18 mouse cellular contexts compared by ENCODE assay signal in the genomic region with DNA sequence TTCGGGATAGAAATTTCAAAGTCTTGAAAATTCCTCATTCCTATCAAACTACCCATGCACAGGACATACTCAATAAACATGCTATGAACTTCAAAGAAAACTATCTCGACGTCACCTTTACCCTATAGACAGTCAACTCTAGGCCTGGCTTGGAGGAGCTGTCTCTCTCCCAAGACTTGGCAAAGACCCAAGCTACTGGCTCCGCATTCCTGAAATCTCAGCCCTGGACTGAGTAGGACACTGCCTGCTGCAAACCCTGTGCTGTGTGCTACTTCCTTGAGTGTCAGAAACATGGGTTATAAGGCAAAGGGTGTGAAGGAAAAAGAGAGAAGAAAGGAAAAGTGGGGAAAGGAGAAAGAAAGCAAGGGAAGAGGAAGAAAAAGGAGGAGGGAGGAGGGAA.
DNase-seq lines count a peak whose midpoint lies in the region; ATAC-seq lines count a peak whose summit lies in the region.
"Had no signal": no experiment of that assay in that cellular context is flagged by ENCODE, and none has a peak within 500 bp of the region (broad histone marks: within the 10 kb centered on the region; RNA-seq: fewer than 3 reads in every experiment).

No protein-coding gene starts in this region.

- H3K4me2 ChIP-seq in midbrain, embryonic 13.5 days (replicated peaks) = no peak overlapping the region
- no peak overlapping the region for H3K4me2 ChIP-seq in forebrain, embryonic 15.5 days (replicated peaks)
- H3K4me2 ChIP-seq: heart, embryonic 12.5 days; hindbrain, embryonic 12.5 days; liver, embryonic 13.5 days; neural tube, embryonic 13.5 days had no signal

- 0 out of 2 replicates have a peak overlapping the region, but pooled peaks have one; percentile 28 for H3K27ac ChIP-seq in midbrain, embryonic 10.5 days (replicated peaks)
- H3K27ac ChIP-seq in midbrain, embryonic 13.5 days = no peak overlapping the region
- no peak overlapping the region for H3K27ac ChIP-seq in forebrain, embryonic 15.5 days (replicated peaks)
- H3K27ac ChIP-seq: gastrocnemius, adult 2 months; hindbrain, embryonic 12.5 days; liver, embryonic 13.5 days; neural tube, embryonic 13.5 days had no signal

- WGBS in midbrain, embryonic 10.5 days = 87% methylated on average over 4 of the region's 4 CpGs
- 86% methylated on average over 4 of the region's 4 CpGs for WGBS in midbrain, embryonic 13.5 days
- 76% methylated on average over 4 of the region's 4 CpGs for WGBS in forebrain, embryonic 15.5 days

- no peaks in the 10 kb centered on the region for H3K27me3 ChIP-seq in midbrain, embryonic 10.5 days (ENCODE audit: low read depth, poor library complexity, severe bottlenecking)
- no peaks in the 10 kb centered on the region for H3K27me3 ChIP-seq in midbrain, embryonic 13.5 days
- H3K27me3 ChIP-seq in forebrain, embryonic 15.5 days = no peaks in the 10 kb centered on the region
- H3K27me3 ChIP-seq: CH12.LX; heart, embryonic 12.5 days; liver, embryonic 13.5 days; neural tube, embryonic 13.5 days had no signal

- peaks cover 46% of the 10 kb centered on the region for H3K4me1 ChIP-seq in midbrain, embryonic 10.5 days
- peaks cover 37% of the 10 kb centered on the region for H3K4me1 ChIP-seq in midbrain, embryonic 13.5 days (replicated peaks)
- peaks cover 31% of the 10 kb centered on the region for H3K4me1 ChIP-seq in forebrain, embryonic 15.5 days
- H3K4me1 ChIP-seq: liver, embryonic 13.5 days had no signal

- H3K9me3 ChIP-seq in midbrain, embryonic 10.5 days (replicated peaks) = no peaks in the 10 kb centered on the region
- no peaks in the 10 kb centered on the region for H3K9me3 ChIP-seq in midbrain, embryonic 13.5 days
- H3K9me3 ChIP-seq in forebrain, embryonic 15.5 days = no peaks in the 10 kb centered on the region
- H3K9me3 ChIP-seq: hindbrain, embryonic 12.5 days; liver, embryonic 13.5 days; neural tube, embryonic 13.5 days had no signal

- H3K36me3 ChIP-seq in midbrain, embryonic 10.5 days = no peaks in the 10 kb centered on the region
- H3K36me3 ChIP-seq in midbrain, embryonic 13.5 days = no peaks in the 10 kb centered on the region
- no peaks in the 10 kb centered on the region for H3K36me3 ChIP-seq in forebrain, embryonic 15.5 days
- H3K36me3 ChIP-seq: heart, embryonic 12.5 days; hindbrain, embryonic 12.5 days; liver, embryonic 13.5 days; neural tube, embryonic 13.5 days had no signal

- intact Hi-C loops in heart, postnatal 10 days (cut with DNase I) = no loop called here

- H3K9ac ChIP-seq in midbrain, embryonic 13.5 days (replicated peaks) = no peak overlapping the region
- H3K9ac ChIP-seq in forebrain, embryonic 15.5 days (replicated peaks) = no peak overlapping the region
- H3K9ac ChIP-seq: forebrain, postnatal 0 days; heart, embryonic 12.5 days; hindbrain, embryonic 12.5 days; liver, embryonic 13.5 days; neural tube, embryonic 13.5 days had no signal

- H3K4me3 ChIP-seq in midbrain, embryonic 10.5 days = no peak overlapping the region
- H3K4me3 ChIP-seq in midbrain, embryonic 13.5 days (replicated peaks) = no peak overlapping the region
- no peak overlapping the region for H3K4me3 ChIP-seq in forebrain, embryonic 15.5 days
- H3K4me3 ChIP-seq: gastrocnemius, adult 2 months; heart, embryonic 12.5 days; hindbrain, embryonic 12.5 days; liver, embryonic 13.5 days; neural tube, embryonic 13.5 days had no signal

- DNase-seq in adrenal gland, adult 2 months = peak; percentile 18
- no peak for DNase-seq in adrenal gland, postnatal 25 days
- DNase-seq in heart, postnatal 10 days = peak; percentile 18 to 24
- no peak for DNase-seq in heart, adult 9 months (ENCODE audit: low spot score in 2 of 2)
- DNase-seq in midbrain, embryonic 10.5 days (ENCODE audit: low spot score) = no peak
- DNase-seq in kidney, postnatal 36 days = peak; percentile 20 to 23
- DNase-seq: cerebellum, postnatal 25 days; forebrain, postnatal 0 days; gastrocnemius, adult 2 months; liver, embryonic 13.5 days had no signal

- no peak for ATAC-seq in midbrain, embryonic 13.5 days
- no peak for ATAC-seq in forebrain, embryonic 15.5 days (replicated peaks)
- ATAC-seq: activated CD4-positive, CD25-positive, alpha-beta regulatory T cell, adult 4 months; forebrain, postnatal 0 days; midbrain, embryonic 16.5 days had no signal

Comparison
In these comparisons a context has a peak if more than half of its experiments do, and no peak if none do; other contexts are left out.
1. DNase-seq: peak in adrenal gland, adult 2 months (single experiment), heart, postnatal 10 days (2 of 2) and kidney, postnatal 36 days (2 of 2); none in adrenal gland, postnatal 25 days (single experiment), heart, adult 9 months (0 of 2) and midbrain, embryonic 10.5 days (single experiment).